Mouse (Mus musculus) intestine, embryonic 15.5 days (tissue): ENCODE data around the gene Il1f10. TPM values are rescaled to one million over a fixed set of nuclear protein-coding genes. Genes with fewer than 3 reads are reported as not detected.

Experiments
- ATAC-seq: fragments of 200-750 bp; cut with Nextera tagmentation; 2 replicates; pipeline ENCODE4 v1.8.0; 2017; ENCODE audit warnings: moderate TSS enrichment, moderate library complexity
- H3K27ac ChIP-seq: fragments of 300-500 bp; sonication (generic); 2 replicates; pipeline ENCODE4 v1.5.1; 2015; ENCODE audit warnings: mild to moderate bottlenecking, inconsistent platforms
- H3K27me3 ChIP-seq: fragments of 300-500 bp; sonication (generic); replicated peaks from 2 replicates; pipeline ENCODE4 v1.6.1; 2015; ENCODE audit warnings: inconsistent platforms
- H3K36me3 ChIP-seq: fragments of 300-500 bp; sonication (generic); 2 replicates; pipeline ENCODE4 v1.6.1; 2015; ENCODE audit warnings: inconsistent platforms
- H3K4me1 ChIP-seq: fragments of 300-500 bp; sonication (generic); replicated peaks from 2 replicates; pipeline ENCODE4 v1.6.1; 2015; ENCODE audit warnings: inconsistent platforms
- H3K4me2 ChIP-seq: fragments of 300-500 bp; sonication (generic); replicated peaks from 2 replicates; pipeline ENCODE4 v1.6.1; 2015; ENCODE audit warnings: mild to moderate bottlenecking, inconsistent platforms
- H3K4me3 ChIP-seq: fragments of 300-500 bp; sonication (generic); replicated peaks from 2 replicates; pipeline ENCODE4 v1.5.1; 2015; ENCODE audit warnings: inconsistent platforms
- H3K9ac ChIP-seq: fragments of 300-500 bp; sonication (generic); 2 replicates; pipeline ENCODE4 v1.6.1; 2015; ENCODE audit warnings: inconsistent platforms
- H3K9me3 ChIP-seq: fragments of 300-500 bp; sonication (generic); 2 replicates; pipeline ENCODE4 v1.6.1; 2016; ENCODE audit warnings: inconsistent platforms
- WGBS: fragments of 180-500 bp; shearing (Covaris S2); methylation state at CpG from one replicate; pipeline ENCODE4 v1.1.7; 2015; 5-methylcytosine and 5-hydroxymethylcytosine counted together
- polyA plus RNA-seq: library from polyadenylated mRNA; unstranded; fragments of >200 nt; fragmentation: Nextera tagmentation; extraction: Ambion mirVana; gene quantifications from 2 replicates; pipeline ENCODE4 v1.2.1, GENCODE M21; 2015

Il1f10 gene
- polyA plus RNA-seq, result not detected in 2 replicates

- no peak within 1 kb of the TSS for H3K4me3 ChIP-seq
- no peak for ATAC-seq
- H3K4me2 ChIP-seq, result no peak within 1 kb of the TSS
- H3K9ac ChIP-seq, result no peak within 1 kb of the TSS
- WGBS, result 79% methylated on average over 5 of the region's 5 CpGs
- no peaks in the 10 kb centered on the region for H3K27me3 ChIP-seq
- H3K9me3 ChIP-seq, result no peaks in the 10 kb centered on the region
- no peaks in the 10 kb centered on the region for H3K4me1 ChIP-seq
- no peak within 1 kb of the TSS for H3K27ac ChIP-seq
- H3K36me3 ChIP-seq, result no peaks in the 10 kb centered on the region
Measured at GRCm38 (mm10) chr2:24290896-24291295, at the start of gene Il1f10. Il1f10 (plus strand) TSS chr2:24291196.

GRCm38 (mm10) chr2:24267503-24267902, 23.5 kb upstream of the Il1f10 start:
- H3K36me3 ChIP-seq, result no peaks in the 10 kb centered on the region
- no peak overlapping the region for H3K9ac ChIP-seq
- no peak overlapping the region for H3K4me3 ChIP-seq
- H3K4me2 ChIP-seq, result no peak overlapping the region
- no peaks in the 10 kb centered on the region for H3K9me3 ChIP-seq
- no peaks in the 10 kb centered on the region for H3K27me3 ChIP-seq
- ATAC-seq, result 0 out of 2 replicates have a peak, but pooled peaks have one; percentile 43
- WGBS, result 88% methylated on average over 1 of the region's 1 CpGs
- no peaks in the 10 kb centered on the region for H3K4me1 ChIP-seq
- no peak overlapping the region for H3K27ac ChIP-seq

GRCm38 (mm10) chr2:24273619-24274018, 17.4 kb upstream of the Il1f10 start:
- Histone ChIP-seq H3K9me3 (no peaks in the 10 kb centered on the region), H3K27me3 (no peaks in the 10 kb centered on the region), H3K27ac (no peak overlapping the region), H3K4me1 (no peaks in the 10 kb centered on the region), H3K4me2 (no peak overlapping the region), H3K9ac (no peak overlapping the region), H3K4me3 (no peak overlapping the region), H3K36me3 (no peaks in the 10 kb centered on the region)
- ATAC-seq, result no peak
- 85% methylated on average over 2 of the region's 2 CpGs for WGBS

DNA sequence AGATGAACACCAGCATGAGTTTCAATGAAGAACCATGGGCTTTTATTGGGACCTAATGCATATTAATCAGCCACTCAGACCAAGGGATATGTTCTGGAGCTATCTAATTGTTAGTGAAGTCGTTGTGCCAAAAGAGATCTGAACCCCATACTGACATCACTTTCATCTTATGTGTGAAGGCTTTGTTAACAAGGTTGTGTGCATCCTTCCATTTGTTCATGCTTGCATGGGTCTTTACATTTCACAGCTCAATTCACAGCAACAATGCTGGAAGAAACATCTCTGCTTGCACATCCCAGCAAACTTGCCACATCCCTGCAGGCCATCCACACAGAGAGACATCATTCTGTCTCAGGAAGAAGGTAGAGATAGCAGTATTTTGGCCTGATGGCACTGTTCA, 15.8 kb upstream of the Il1f10 start:
- 55% methylated on average over 1 of the region's 1 CpGs for whole genome bisulfite sequencing
- H3K27ac ChIP-seq, result no peak overlapping the region
- ATAC-seq, result no peak
- no peaks in the 10 kb centered on the region for H3K36me3 ChIP-seq
- H3K9ac ChIP-seq, result no peak overlapping the region
- H3K4me1 ChIP-seq, result no peaks in the 10 kb centered on the region
- H3K27me3 ChIP-seq, result no peaks in the 10 kb centered on the region
- no peaks in the 10 kb centered on the region for H3K9me3 ChIP-seq
- no peak overlapping the region for H3K4me3 ChIP-seq
- no peak overlapping the region for H3K4me2 ChIP-seq

GRCm38 (mm10) chr2:24276654-24277053, 14.3 kb upstream of the Il1f10 start, which contains the start of gene Il1f5:
Il1f5 (plus strand) TSS chr2:24276954.
- ATAC-seq, result no peak

DNA sequence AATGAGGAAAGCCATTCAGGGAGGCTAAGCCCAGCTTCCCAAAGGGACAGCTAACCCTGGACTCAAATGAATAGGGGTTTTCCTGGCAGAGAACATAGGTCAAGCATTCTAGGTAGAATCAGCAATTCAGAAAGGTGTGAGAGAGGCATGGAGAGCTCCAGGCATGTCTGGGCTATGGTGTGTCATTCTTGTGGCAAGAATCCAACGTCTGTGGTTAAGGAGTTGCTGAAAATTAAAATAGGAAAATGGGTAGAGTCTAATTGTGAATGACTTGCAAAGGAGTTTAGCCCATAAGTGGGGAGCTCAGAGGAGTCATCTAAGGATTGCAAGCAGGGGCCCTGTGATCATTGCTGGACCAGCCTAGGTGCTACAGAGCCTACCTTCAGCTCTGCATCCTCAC, 3.6 kb downstream of the Il1f10 start:
- WGBS, result 34% methylated on average over 1 of the region's 1 CpGs
- no peak for ATAC-seq

More at GRCm38 (mm10) chr2:24276654-24277053, 14.3 kb upstream of the Il1f10 start, which contains the start of gene Il1f5:
- Histone ChIP-seq H3K36me3 (no peaks in the 10 kb centered on the region), H3K27ac (no peak within 1 kb of the TSS), H3K4me2 (no peak within 1 kb of the TSS), H3K4me1 (no peaks in the 10 kb centered on the region), H3K9ac (no peak within 1 kb of the TSS), H3K27me3 (no peaks in the 10 kb centered on the region), H3K4me3 (no peak within 1 kb of the TSS), H3K9me3 (no peaks in the 10 kb centered on the region)

GRCm38 (mm10) chr2:24296837-24297236, 5.8 kb downstream of the Il1f10 start:
- no peak for ATAC-seq

More for the DNA sequence above, 3.6 kb downstream of the Il1f10 start:
- Histone ChIP-seq H3K4me1 (no peaks in the 10 kb centered on the region), H3K27ac (no peak overlapping the region), H3K4me3 (no peak overlapping the region), H3K27me3 (no peaks in the 10 kb centered on the region), H3K9ac (no peak overlapping the region), H3K9me3 (no peaks in the 10 kb centered on the region), H3K4me2 (no peak overlapping the region), H3K36me3 (no peaks in the 10 kb centered on the region)

GRCm38 (mm10) chr2:24311302-24312001, 20.5 kb downstream of the Il1f10 start:
- Histone ChIP-seq H3K4me1 (no peaks in the 10 kb centered on the region), H3K36me3 (no peaks in the 10 kb centered on the region), H3K9me3 (no peaks in the 10 kb centered on the region), H3K4me2 (no peak overlapping the region), H3K4me3 (no peak overlapping the region), H3K9ac (no peak overlapping the region), H3K27ac (no peak overlapping the region), H3K27me3 (no peaks in the 10 kb centered on the region)
- no peak for ATAC-seq
- WGBS, result 59% methylated on average over 6 of the region's 6 CpGs

More at GRCm38 (mm10) chr2:24296837-24297236, 5.8 kb downstream of the Il1f10 start:
- Histone ChIP-seq H3K4me2 (no peak overlapping the region), H3K9ac (no peak overlapping the region), H3K27me3 (no peaks in the 10 kb centered on the region), H3K27ac (no peak overlapping the region), H3K9me3 (no peaks in the 10 kb centered on the region), H3K4me3 (no peak overlapping the region), H3K36me3 (no peaks in the 10 kb centered on the region), H3K4me1 (no peaks in the 10 kb centered on the region)
- 5% methylated on average over 3 of the region's 3 CpGs for WGBS

DNA sequence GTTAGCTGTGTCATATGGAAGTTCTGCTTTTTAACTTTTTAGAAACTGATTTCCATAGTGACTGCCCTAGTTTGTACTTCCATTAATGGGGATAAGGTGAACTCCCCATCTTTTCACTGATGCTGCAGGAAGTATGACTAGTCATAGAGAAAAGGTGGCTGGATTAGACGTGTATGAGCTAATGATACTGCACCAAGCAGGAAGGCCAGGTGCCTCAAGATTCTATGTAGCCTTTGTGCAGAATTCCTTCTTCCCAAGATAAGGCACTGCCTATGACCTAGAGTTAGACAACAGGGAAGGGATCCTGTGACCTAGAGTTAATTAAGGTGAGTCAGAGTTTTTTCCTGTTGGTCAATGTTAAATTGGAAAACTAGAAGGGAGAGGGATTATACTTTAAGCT, 25.9 kb downstream of the Il1f10 start:
- 66% methylated on average over 1 of the region's 1 CpGs for WGBS
- ATAC-seq, result no peak
- H3K4me2 ChIP-seq, result no peak overlapping the region
- no peaks in the 10 kb centered on the region for H3K27me3 ChIP-seq
- no peaks in the 10 kb centered on the region for H3K4me1 ChIP-seq
- no peak overlapping the region for H3K4me3 ChIP-seq
- H3K36me3 ChIP-seq, result no peaks in the 10 kb centered on the region
- no peak overlapping the region for H3K9ac ChIP-seq
- no peaks in the 10 kb centered on the region for H3K9me3 ChIP-seq
- no peak overlapping the region for H3K27ac ChIP-seq

GRCm38 (mm10) chr2:24317919-24318598, 27.1 kb downstream of the Il1f10 start:
- H3K4me3 ChIP-seq, result no peak overlapping the region
- no peaks in the 10 kb centered on the region for H3K27me3 ChIP-seq
- H3K4me2 ChIP-seq, result no peak overlapping the region
- H3K36me3 ChIP-seq, result no peaks in the 10 kb centered on the region
- no peaks in the 10 kb centered on the region for H3K9me3 ChIP-seq
- no peak overlapping the region for H3K27ac ChIP-seq
- WGBS, result 82% methylated on average over 4 of the region's 4 CpGs
- no peak overlapping the region for H3K9ac ChIP-seq
- ATAC-seq, result 0 out of 2 replicates have a peak, but pooled peaks have one; percentile 28
- no peaks in the 10 kb centered on the region for H3K4me1 ChIP-seq

DNA sequence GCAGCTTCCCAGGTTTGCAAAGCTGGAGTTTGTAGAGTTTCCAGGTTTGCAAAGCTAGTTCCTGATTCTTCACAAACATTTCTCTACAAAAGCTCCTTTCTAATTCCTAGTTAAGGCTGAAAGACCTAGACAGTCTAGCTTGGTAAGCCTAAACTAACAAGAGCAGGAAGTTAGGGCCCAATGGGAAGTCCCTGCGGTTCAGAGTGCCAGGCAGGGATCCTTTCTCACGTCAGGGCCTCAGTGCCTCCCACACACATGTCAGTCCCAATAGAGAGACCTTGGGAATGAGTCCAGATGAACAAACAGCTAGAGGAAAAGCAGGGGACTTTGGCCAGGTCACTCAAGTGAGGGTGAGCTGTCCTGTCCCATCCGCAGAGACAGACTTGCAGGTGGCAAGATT, 44.3 kb downstream of the Il1f10 start:
- Histone ChIP-seq H3K4me2 (no peak overlapping the region), H3K4me3 (no peak overlapping the region), H3K9me3 (no peaks in the 10 kb centered on the region), H3K4me1 (no peaks in the 10 kb centered on the region), H3K36me3 (no peaks in the 10 kb centered on the region), H3K27ac (no peak overlapping the region), H3K9ac (no peak overlapping the region), H3K27me3 (no peaks in the 10 kb centered on the region)
- ATAC-seq, result peak; percentile 75
- WGBS, result 42% methylated on average over 3 of the region's 3 CpGs

GRCm38 (mm10) chr2:24336545-24336944, 45.5 kb downstream of the Il1f10 start, which contains the start of gene Il1rn:
Il1rn (plus strand) TSS chr2:24336853.
- no peaks in the 10 kb centered on the region for H3K27me3 ChIP-seq
- 64% methylated on average over 2 of the region's 2 CpGs for WGBS
- H3K9ac ChIP-seq, result no peak within 1 kb of the TSS
- H3K36me3 ChIP-seq, result no peaks in the 10 kb centered on the region
- H3K9me3 ChIP-seq, result no peaks in the 10 kb centered on the region
- ATAC-seq, result peak; percentile 67; the same call in 1 of the 2 replicates
- H3K4me1 ChIP-seq, result no peaks in the 10 kb centered on the region
- H3K4me2 ChIP-seq, result no peak within 1 kb of the TSS
- no peak within 1 kb of the TSS for H3K4me3 ChIP-seq
- no peak within 1 kb of the TSS for H3K27ac ChIP-seq
